Mouse (Mus musculus) NIH3T3 (cell line): ENCODE data around the gene Sft2d2.

ENCODE experiments used
- DNase-seq: peaks from one replicate; pipeline ENCODE4 v3.0.0-alpha.2; 2012; ENCODE audit warnings: low read depth

Sft2d2 gene

DNA sequence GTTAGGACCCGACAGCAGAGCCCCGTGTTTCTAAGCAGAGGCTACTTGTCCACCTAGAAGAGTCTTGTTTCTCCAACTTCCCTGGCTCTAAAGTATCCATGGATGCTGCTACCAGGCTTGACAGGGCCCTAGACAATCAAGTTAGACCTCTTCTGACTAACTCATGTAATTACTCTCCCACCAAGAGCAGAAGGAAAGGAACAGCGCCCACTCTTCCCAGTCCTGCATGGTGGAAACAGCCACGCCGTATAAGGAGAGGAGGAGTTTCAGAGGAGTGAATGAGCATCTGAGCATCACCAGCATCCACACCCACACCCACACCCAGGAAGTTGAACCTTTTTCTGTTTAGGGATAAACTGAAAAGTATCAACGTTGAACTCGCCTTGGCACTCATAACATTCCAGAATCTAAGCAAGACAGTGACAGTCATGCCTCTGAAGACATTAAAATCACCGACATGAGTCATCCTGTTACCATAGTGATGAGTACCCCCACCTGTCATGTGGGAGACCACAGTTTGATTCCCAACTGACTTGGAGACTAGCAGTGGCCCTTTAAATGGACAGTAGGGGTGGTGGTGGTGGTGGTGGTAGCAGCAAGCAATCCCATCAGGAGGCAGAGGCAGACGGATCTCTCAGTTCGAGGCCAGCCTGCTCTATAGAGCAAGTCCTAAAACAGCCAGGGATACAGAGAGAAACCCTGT, 3.5 kb downstream of the Sft2d2 start:
- no peak for DNase-seq

DNA sequence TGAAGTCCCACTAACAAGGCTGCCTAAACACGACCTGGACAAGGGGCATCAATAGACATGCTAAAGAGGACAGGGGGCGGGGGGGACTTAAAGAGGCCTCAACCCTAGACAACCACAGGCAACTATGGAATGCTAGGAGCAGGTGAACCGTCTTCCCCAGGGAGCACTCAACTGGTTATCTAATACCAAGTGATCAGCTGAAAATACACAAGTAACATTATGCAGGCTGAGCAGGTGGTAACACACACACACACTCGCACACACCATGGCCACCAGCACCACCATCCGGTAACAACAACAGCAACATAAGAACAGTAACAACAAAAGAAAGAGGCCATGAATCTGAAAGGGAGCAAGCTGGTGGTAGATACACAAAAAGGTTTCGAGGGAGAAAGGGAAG, 4.2 kb downstream of the Sft2d2 start:
- DNase-seq = no peak

DNA sequence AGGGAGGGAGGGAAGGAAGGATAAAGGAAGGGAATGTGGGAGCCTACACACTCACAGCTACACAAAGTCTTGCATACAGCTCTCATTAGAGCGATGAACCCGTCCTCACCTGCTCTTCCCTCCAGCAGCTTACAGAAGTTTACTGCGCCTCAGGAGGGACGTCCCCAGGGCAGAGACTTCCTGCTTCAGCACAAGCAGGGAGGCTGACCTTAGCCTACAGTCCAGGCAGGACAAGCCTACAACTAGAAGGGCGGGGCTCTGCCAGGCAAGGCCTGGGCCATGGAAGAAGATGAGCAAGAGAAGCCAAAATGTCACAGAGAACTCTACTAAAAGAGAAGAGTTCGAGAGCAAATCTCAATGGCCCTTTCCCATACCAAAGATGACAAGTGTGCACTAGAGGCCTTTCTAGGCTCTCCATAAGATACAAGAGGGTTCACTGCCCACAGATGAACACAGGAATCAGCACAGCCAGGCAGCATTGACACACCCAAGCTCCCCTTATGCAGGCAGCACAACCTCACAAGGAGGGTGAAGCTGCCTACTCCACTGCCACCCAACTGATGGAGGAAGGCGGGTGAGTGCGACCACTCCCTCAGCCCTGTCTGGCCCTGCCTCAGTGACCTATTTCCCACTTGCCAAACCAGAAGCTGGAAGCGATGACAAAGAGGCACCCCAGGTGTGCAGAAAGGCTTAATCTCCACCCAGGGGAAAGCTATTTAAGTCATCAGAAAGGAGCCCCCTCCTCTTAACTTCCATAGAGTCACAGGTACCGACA, 5.2 kb downstream of the Sft2d2 start:
- no peak for DNase-seq

DNA sequence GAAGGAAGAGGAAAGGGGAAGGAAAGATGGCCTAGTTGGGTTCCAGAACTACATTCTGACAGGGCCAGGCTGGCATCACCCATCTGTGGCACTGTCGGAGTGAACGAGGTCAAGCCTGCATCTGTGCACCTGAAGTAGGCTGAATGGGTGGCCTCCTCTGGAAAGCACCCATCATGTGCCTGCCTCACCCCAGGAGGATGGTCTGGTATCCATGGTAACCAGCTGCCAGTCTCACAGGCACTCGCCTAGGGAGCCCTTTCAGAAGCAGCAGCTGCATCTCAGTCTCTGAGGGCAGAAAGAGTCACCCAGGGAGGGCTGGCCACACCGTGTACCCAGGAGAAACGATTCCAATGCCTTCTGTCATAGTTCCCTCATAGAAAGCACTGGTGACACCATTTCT, 6.9 kb downstream of the Sft2d2 start:
- DNase-seq = no peak

DNA sequence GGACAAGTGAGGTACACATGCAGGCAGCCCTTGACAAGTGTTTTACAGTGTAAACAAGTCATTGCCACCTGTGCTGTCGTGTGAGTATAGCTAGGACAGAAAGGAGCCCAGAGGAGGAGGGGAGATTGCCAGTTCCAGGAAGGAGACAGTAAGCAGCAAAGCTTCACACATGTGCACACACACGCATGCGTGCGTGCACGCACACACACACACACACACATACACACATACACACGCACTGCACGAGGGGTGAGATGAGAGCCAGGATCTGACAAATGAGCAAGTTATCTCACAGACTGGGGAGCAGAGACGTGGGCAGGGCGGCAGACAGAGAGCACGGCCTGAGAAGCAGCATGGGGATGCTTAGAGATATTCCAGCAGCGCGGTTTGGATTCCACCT, 7.7 kb downstream of the Sft2d2 start:
- no peak for DNase-seq

DNA sequence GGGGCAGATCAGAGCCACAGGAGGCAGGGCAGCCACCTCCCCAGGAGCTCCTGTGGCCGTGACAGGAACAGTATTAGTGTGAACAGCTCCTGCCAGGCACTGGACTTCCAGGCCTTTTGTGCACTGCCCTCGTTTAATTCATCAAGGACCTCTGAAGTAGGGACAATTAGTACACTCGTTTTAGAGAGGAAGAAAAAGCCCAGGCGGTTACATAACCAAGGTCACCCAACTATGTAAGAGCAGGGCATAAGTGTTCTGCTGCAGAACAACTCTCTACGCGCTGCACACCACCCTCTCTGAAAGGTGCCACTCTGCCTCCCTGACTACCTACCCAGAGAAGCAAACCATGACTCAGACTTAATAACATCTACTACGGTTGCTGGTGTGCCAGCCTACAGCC, 9.1 kb downstream of the Sft2d2 start:
- no peak for DNase-seq

DNA sequence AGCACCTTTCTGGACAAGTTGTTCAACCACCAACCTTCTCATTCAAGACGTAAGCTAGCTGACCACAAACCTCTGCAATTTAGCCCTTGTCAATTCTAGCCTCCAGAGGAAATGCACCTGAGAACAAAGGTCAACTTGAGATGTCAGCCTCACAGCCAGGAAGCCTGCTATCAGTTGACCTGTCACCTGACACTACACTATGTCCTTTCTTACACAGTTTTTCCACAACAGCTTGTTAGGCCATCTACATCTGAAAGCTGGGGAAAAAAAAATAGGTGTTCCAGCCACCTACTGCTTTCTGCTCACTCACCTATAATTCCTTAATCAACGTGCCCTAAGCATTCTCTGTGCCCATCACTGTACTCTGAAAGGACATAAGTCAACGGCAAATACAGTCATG, 10.1 kb downstream of the Sft2d2 start:
- no peak for DNase-seq

DNA sequence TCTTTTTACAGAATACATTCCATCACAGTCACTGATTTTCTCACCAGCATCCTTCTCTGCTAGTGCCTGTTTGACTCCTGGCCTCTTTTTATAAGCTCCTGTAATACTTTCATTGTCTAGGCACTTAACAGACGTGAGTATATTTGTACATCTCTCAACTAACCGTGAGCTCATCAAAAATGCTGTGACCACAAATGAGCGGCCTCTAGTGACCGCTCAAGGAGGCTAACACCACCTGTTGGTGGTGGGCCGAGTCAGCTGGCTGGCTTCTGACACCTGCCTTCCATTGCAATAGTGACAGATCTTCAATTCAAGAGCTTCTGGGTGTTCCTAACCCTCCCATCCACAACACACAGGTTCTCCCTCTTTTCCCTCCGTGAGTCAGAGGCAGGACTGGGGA, 10.8 kb downstream of the Sft2d2 start:
- DNase-seq = no peak

DNA sequence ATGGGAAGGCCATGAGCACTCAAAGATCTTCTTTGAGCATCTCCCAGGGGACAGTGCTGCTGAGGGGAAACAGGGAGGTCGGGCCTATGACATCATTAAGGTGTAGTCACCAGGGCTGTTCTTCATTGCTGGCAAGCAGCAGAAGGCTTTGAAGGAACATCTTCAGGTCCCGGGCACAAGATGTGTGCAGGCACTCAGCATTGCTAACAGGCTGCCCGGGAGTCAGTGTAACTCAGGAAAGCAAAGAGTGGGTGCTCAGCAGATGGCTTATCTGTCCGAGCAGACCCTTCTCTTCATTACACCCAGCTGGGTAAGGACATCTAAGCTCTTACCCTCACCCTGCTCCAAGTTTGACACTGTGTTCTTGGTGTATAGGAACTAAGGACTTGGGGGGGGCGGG, 14.9 kb downstream of the Sft2d2 start:
- no peak for DNase-seq

DNA sequence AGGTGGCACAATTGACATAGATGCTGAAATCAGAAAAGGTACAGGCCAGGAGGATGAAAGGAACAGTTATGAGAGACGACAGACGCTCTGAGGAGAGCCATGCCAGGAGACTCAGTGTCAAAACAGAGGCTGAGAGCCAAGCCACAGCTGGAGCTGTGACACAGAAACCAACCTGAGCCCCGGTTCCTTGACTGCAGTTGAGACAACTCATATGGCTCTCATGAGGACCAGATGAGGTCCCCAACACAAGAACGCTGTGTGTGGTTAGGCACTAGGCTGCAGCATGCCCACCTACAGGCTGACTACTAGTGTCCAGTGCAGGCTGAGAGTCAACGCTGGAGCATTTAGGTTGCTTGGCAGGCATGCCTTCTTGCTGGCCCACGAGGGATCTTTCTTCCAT, 16.2 kb downstream of the Sft2d2 start:
- no peak for DNase-seq

DNA sequence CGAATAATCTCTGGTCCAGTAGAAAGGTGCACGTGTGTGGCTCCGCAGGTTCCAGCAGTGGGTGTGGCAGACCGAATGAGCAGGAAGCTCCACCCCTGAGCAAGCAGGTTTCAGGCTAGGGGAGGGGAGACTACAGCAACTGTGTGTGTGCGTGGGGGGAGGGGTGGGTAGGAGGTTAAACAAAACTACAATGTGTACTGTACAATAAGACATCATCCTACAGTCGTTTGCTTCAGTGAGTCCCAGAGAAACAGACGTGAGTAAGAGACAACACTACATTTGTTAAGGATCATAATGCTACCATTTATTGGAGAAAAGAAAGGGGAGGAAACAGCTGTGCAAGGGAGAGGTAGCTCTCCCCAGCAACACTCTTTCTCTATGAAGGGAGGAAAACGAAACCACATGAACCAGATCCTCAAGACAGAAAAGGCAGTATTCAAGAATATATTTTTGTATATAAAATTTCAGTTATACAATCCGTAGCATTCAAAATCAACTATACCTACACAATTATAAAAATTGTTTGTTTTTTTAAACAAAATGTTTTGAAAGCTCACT, 20.1 kb downstream of the Sft2d2 start:
- DNase-seq = no peak

DNA sequence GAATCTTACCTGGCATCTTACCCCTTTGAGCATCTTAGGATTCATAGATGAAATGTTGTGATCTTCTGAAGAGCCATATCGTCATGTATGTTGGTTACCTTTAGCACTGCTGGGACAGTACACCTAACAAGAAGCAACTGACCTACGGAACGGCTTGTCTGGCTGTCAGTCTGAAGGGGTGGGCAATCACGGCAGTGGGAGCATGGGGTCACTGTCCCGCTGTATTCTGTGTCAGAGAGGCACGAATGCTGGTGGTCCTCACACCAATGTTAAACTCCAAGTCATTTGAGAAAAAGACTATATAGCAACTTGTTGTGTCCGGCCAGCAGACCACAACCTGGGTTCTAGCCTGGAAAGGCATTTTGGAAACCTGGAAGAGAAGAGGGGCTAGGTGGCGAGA, 23.0 kb downstream of the Sft2d2 start:
- DNase-seq = no peak

DNA sequence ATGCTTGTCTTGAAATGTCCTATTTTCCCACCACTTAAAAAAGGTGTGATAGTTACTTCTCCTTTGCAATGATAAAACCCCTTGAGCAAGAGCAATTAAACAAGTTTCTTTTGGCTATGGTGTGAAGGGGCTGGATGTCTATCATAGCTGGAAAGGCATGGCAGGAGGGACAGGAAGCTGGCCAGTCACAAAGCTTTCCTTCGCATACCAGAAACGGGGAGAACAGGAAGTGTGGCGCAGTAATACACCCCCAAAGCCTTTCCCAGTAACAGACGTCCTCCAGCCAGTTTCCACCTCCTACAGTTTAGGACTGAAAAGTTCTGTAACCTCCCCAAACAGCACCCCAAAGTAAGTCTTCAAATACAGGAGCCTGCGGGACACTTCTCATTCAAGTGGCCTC, 24.1 kb downstream of the Sft2d2 start:
- no peak for DNase-seq

DNA sequence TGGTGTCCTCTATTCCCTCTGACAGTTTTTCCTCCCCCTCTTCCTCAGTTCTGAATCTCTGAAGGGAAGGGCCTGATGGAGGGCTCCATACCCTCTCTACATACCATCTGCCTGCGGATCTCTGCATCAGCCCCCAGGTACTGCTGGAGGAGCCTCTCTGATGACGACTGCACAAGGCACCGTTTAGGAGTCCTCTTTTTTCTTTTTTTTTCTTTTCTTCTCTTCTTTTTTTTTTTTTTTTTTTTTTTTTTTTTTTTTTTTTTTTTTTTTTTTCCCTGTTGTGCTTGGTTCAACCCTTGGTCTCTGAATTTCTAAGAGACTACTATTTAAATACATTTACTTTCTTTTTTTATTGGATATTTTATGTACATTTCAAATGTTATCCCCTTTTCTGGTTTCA, 24.8 kb downstream of the Sft2d2 start:
- DNase-seq = no peak

DNA sequence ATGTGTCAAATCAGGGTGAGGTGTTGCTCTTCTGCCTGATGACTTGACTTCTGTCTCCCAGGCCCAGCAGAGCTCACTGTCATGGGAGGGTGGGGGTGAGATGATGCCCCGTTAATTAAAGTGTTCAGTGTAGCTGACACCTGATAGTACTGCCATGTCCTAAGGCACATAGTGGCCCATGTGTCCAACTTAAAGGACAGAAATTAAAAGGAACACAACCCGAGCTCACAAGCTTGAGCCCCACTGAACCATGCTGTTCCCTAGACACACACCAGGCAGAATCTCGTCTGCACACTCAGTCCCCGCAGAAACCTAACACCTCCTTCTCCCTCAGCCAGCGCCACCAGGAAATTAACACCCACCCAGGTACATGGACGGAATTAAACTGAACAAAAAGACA, 29.3 kb downstream of the Sft2d2 start:
- no peak for DNase-seq

DNA sequence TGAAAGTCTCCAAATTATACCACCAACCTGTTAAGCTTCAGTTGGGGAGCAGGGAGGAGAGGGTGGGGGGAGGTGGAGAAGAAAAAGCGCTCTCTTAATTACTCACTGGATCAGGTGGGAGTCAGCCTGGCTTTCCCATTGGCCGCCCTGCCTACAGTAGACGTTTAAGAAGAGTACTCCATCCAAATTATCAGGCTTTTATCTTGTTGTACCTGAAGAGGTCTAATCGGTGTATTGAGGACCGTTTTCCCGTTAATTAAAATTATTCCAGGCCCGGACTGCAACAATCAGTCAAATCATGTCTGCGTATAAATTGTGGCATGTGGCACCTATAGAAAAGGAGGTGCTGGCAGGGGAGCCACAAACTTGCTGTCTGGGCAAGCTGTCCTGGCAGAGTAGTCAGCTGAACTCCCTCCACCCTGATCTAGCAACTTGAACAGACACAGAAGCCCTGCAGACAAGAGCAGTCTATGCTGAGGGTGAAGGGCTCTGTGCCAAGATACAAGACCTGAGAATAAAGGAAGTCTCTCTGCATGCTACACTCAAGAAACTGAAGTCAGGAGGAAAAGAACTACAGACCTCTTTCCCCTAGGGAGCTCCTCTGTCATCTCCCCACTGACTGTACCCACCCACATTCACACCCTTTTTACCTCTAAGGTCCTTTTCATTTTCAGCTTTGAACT, 33.4 kb downstream of the Sft2d2 start, which contains the start of gene Tbx19:
Gene Tbx19 (minus strand): TSS at position 51 of the 683 bp plus-strand sequence.
- no peak for DNase-seq

DNA sequence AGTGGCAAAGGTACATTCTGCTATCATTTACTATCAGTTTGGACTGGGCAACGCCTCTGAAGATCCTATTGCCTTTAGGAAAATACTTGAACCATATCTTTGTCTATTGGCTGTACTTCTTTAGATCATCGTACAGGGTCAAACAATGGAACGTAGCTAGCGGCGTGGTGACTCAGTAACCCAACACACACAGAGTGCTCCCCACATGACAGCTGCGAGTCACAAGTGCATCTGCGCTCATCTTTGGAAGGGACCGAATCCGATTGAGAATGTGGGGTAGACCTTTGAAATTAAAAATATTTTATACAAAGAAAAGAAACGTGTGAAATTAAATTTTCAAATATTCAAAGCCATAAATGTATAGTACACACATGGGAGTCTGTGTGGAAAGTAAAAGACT, 35.4 kb downstream of the Sft2d2 start:
- DNase-seq = no peak

DNA sequence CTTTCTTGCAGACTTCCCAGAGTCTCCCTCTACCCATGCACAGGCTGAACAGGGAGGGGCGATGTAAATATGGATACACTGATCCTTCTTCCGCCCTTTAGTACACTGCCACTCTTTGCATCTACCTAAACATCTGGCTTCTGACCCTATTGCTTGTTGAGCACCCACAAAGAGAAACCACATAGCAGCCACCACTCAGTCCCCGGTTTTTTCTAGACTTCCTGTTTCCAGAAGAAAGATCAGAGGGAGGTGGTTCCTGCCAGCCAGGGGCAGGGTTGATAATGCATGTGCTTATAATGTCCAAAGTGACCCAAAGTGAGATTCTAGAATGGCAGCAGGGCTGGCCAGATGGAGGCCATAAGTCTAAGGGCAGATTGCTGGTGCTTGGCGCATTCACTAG, 40.1 kb downstream of the Sft2d2 start:
- DNase-seq = no peak

DNA sequence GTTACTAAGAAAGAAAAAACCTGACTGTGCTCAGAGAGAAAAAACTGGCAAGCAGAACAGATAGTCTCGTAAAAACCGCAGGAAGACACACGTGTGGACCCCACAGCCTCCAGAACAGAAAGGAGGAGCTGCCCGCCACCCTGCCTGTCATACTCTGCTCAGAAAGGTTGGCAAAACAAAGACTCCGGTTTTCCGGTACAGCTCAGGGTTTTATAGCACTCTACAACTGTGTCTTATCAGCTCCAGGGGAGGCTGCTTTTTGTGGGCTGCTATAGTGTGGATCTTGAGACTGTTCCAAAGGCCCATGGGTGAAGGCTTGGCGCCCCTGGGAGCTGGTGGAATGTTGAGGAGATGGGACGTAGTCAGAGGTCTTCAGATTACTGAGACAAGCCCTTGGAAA, 43.0 kb downstream of the Sft2d2 start:
- DNase-seq = peak; percentile 17

DNA sequence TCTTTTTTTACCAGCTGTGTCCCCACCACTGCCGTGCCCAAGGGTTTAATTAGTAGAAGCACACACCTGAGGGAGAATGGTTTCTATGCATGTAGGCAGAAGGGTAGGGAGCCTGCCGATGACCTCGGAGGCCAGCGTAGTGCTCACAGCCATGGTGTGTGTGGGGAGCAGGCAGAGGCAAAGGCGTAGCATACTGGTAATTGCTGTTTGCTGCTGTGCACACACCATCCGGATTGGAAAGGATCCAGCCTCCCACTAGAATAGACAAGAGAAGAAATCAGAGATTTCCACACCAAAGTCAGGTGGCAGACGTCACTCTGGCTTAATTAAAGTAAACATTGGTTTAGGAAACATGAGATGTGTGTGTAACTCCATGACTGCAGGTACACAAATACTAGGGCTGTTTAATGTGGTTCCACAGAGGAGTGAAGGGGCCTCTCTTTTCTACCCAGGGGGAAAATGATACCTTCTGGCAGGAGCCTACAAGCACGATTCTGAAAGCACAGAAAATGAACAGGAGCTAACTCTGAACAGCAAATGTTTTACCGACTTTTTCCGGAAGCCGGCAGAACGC, 51.8 kb downstream of the Sft2d2 start:
- no peak for DNase-seq

DNA sequence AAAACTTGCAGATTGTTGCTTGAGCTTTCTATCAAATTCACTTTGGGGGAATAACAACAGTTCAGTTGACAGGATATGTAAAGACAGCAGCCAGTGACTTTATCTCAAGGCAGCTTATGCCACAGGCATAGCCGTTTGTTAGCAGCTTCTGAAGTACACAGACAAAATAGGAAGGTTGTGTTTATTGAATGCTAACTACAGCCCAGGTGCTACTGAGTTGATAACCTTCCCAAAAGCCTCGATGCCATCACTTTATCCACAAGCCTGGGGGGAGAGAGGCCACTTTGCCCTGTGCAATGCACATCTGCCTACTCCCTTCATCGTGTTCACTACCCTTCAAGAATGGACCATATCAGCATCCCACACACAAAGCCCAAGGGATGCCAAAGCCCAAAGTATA, 54.0 kb downstream of the Sft2d2 start:
- DNase-seq = no peak

DNA sequence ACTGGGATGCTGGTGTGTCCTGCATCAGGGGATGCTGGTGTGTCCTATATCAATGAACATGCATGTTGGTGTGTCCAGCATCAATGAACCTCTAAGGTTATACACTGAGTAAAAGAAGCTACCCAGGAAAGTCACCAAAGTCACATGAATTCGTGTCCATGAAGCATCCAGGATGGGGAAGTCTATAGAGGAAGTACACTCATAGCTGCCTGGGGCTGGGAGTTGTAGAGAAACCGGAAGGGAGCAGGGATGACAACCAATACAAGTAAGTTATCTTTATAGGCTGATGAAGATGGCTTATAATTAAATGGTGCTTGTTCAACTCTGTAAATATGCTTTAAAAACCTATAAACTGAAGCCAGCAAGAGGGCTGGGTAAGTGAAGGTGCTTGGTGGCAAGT, 60.4 kb downstream of the Sft2d2 start:
- DNase-seq = no peak

DNA sequence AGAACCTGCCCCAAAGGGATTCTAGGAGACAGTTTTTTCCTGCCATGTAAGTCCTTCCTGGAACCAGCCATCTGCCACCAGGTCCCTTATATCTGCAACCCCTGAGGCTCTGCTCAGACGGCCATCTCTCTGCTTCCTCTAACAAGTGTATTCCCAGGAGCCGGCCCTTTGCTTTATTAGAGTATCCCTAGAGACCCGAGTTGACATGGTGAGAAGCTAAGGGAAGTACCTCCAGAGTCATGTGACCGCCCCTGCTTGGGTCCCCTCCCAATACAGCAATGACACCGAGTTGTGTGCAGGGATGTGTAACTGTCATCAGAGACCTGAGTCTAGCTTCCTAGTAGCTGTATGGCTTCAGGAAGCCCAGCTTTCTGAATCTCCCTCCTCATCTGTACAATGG, 61.0 kb downstream of the Sft2d2 start:
- DNase-seq = no peak
